Mouse (Mus musculus) embryonic fibroblast, embryonic 13.5 days (primary cell): ENCODE measurements around the gene Immp2l.
"Not testable (repeated sequence)": the region's sequence is repeated elsewhere in the genome, so short reads cannot be mapped to it uniquely, and the experiment has no call there.

Experiments
- CTCF ChIP-seq: IDR thresholded peaks from 2 replicates; pipeline ENCODE4 v1.5.1; 2011; ENCODE audit warnings: mild to moderate bottlenecking, control low read depth, low read length, moderate library complexity, borderline replicate concordance; ENCODE audit not compliant: insufficient read depth
- POLR2A ChIP-seq: IDR thresholded peaks from 2 replicates; pipeline ENCODE4 v1.6.1; 2011; ENCODE audit warnings: low read depth, mild to moderate bottlenecking, control low read depth, low read length, moderate library complexity

GRCm38 (mm10) chr12:41777762-41778161 is 753.9 kb downstream of the Immp2l start:
- TF ChIP-seq CTCF, POLR2A: not testable (repeated sequence)
